Mouse (Mus musculus) limb, embryonic 12.5 days (tissue): Measurements from ENCODE around the gene Zfp763. TPM values are rescaled to one million over a fixed set of nuclear protein-coding genes. Genes with fewer than 3 reads are reported as not detected.
"Not testable (repeated sequence)": the region's sequence is repeated elsewhere in the genome, so short reads cannot be mapped to it uniquely, and the experiment has no call there.

ENCODE experiments used
- ATAC-seq: fragments of 200-750 bp; cut with Nextera tagmentation; 2 replicates; pipeline ENCODE4 v1.8.0; 2017; ENCODE audit warnings: low read depth, moderate TSS enrichment; ENCODE audit not compliant: insufficient number of reproducible peaks, insufficient read depth, low FRiP score, low TSS enrichment
- H3K27ac ChIP-seq: fragments of 300-500 bp; sonication (generic); 2 replicates; pipeline ENCODE4 v1.5.1; 2016; ENCODE audit warnings: mild to moderate bottlenecking, moderate library complexity
- H3K27me3 ChIP-seq: fragments of 300-500 bp; sonication (generic); 2 replicates; pipeline ENCODE4 v1.6.1; 2016; ENCODE audit warnings: mild to moderate bottlenecking, moderate library complexity
- H3K36me3 ChIP-seq: fragments of 300-500 bp; sonication (generic); 2 replicates; pipeline ENCODE4 v1.6.1; 2016; ENCODE audit warnings: mild to moderate bottlenecking, moderate library complexity
- H3K4me1 ChIP-seq: fragments of 300-500 bp; sonication (generic); replicated peaks from 2 replicates; pipeline ENCODE4 v1.6.1; 2016
- H3K4me2 ChIP-seq: fragments of 300-500 bp; sonication (generic); 2 replicates; pipeline ENCODE4 v1.6.1; 2016; ENCODE audit warnings: mild to moderate bottlenecking, moderate library complexity
- H3K4me3 ChIP-seq: fragments of 300-500 bp; sonication (generic); replicated peaks from 2 replicates; pipeline ENCODE4 v1.5.1; 2016; ENCODE audit warnings: mild to moderate bottlenecking
- H3K9ac ChIP-seq: fragments of 300-500 bp; sonication (generic); replicated peaks from 2 replicates; pipeline ENCODE4 v1.6.1; 2016; ENCODE audit warnings: mild to moderate bottlenecking, moderate library complexity
- H3K9me3 ChIP-seq: fragments of 300-500 bp; sonication (generic); 2 replicates; pipeline ENCODE4 v1.6.1; 2016; ENCODE audit warnings: mild to moderate bottlenecking, moderate library complexity
- WGBS: fragments of 180-500 bp; shearing (Covaris S2); methylation state at CpG from one replicate; pipeline ENCODE4 v1.1.7; 2016; 5-methylcytosine and 5-hydroxymethylcytosine counted together
- polyA plus RNA-seq: library from polyadenylated mRNA; unstranded; fragments of >200 nt; fragmentation: Nextera tagmentation; extraction: Ambion mirVana; gene quantifications from 2 replicates; pipeline ENCODE4 v1.2.1, GENCODE M21; 2016

Gene Zfp763
- 18.2 and 18.9 TPM in 2 replicates for polyA plus RNA-seq

DNA sequence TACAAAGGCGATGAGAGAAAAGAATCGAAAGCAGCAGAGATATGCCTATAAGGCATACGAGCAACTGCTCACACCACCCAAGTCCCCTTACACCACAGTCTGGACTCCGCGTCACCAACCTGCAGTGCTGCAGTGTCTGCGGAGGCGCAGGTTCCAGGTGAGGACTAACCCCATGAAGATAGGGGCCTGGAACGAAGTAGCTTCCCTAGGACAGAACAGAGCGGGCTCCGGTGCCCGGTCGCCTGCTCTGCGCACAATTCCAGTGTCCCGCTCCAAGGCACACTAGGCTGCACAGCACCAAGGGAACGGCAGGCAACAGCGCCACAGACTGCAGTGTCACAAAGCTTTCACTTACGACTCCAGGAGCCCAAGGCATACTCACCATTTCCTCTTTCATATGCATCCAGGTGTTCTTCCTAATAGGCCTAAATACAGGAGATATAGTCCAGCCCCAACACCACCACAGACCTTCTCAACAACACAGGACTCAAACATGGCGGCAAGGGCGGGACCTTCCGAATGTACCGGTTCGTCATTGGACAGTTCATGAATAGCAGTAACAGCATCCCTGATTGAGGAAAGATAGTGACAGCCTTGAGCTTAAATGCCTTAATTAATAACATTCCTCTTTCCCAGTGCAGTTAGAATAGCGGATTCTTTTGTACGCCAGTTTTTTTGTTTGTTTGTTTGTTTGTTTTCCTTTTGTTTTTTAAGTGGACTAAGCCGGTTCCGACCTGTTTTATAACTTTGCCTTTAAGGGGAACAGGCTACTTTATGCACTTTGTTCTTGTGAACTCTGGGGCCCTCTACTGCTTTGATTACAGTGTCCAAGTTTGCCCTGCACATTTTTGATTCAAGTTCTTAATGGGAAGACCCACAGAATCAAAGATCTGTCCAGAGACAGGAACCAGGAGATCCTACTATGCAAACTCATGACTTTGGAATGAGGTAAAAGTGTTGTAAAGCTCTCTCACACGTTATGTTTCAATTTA, at the start of gene Zfp763:
Gene Zfp763, minus strand, starts transcription at position 503 of the 992 bp plus-strand sequence.
- H3K4me3 ChIP-seq = peak within 1 kb of the TSS; percentile 78
- 3% methylated on average over 27 of the region's 27 CpGs for WGBS
- H3K9ac ChIP-seq = peak within 1 kb of the TSS; percentile 84
- H3K27me3 ChIP-seq = no peaks in the 10 kb centered on the region
- ATAC-seq = peak; percentile 98
- H3K27ac ChIP-seq = peak within 1 kb of the TSS; percentile 90
- H3K36me3 ChIP-seq = no peaks in the 10 kb centered on the region
- peak within 1 kb of the TSS; percentile 60 for H3K4me2 ChIP-seq
- no peaks in the 10 kb centered on the region; the same call in 1 of the 2 replicates for H3K9me3 ChIP-seq
- H3K4me1 ChIP-seq = peaks cover 3% of the 10 kb centered on the region; the same call in 1 of the 2 replicates

DNA sequence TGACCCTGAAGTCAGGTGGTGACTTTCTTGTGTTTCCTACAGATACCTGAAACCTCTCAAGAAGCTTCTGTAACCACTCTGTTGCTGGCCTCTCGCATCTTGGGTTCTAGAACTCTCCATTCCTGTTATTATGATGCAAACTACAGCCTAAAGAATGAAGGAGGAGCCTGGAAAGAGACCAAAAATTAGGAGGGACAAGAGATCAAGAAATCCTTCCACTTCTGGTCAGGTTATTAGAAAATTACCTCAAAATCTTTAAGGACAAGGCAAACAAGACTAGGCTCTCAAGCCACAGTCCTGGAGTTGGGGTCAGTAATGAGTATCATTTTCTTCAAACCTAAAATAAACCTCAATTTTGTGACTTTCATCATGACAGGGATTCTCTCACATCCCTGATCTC, 34.8 kb upstream of the Zfp763 start, which contains the start of gene 4921501E09Rik:
Gene 4921501E09Rik, minus strand, starts transcription at position 101 of the 400 bp plus-strand sequence.
- no peak for ATAC-seq
- H3K36me3 ChIP-seq = no peaks in the 10 kb centered on the region
- no peaks in the 10 kb centered on the region for H3K27me3 ChIP-seq
- no peak within 1 kb of the TSS for H3K4me2 ChIP-seq
- no peaks in the 10 kb centered on the region for H3K4me1 ChIP-seq
- H3K27ac ChIP-seq = no peak within 1 kb of the TSS
- WGBS = 41% methylated on average over 1 of the region's 1 CpGs
- no peak within 1 kb of the TSS for H3K9ac ChIP-seq
- no peaks in the 10 kb centered on the region for H3K9me3 ChIP-seq
- no peak within 1 kb of the TSS for H3K4me3 ChIP-seq

DNA sequence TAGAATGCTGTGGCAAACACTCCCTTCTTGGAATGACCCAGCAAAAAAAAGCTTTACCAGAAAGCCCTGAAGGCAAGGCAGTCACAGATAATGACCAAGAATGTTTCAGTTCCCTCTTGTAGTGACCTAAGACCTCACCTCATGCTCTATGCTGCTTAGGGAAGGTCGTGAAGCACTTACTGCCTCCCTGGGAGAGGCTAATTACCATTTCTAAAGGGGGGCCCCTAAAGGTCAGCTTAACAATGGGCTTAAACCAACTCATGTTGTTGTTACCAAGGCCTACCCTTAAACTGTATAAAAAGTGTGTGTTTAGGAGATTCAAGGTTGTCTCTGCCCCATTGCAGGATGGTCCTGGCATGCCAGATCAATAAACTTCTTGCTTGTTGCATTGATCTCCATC, 29.8 kb upstream of the Zfp763 start:
- Histone ChIP-seq H3K4me1 (no peaks in the 10 kb centered on the region), H3K4me2 (no peak overlapping the region), H3K27me3 (no peaks in the 10 kb centered on the region), H3K36me3 (no peaks in the 10 kb centered on the region), H3K27ac (no peak overlapping the region), H3K9me3 (no peaks in the 10 kb centered on the region), H3K4me3 (no peak overlapping the region), H3K9ac (no peak overlapping the region)
- 0% methylated on average over 1 of the region's 1 CpGs for WGBS
- no peak for ATAC-seq

DNA sequence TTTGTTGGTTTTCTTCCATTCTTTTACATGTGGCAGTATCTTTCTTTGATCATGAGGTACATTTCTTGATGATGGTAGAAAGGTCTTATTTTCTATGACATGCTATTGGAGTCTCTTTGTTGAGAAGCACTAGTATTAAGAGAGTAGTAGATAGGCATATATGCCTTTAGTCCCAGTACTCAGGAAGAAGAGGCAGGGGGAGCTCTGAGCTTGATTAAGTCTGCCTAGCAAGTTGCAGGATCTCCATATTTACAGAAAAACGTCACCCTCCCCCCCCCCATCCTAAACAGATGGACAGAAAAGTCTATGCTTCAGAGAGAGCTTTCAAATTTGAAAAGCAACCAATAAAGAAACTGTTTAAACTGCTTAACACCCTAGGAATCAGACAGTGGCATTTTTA, 25.6 kb upstream of the Zfp763 start:
- H3K9me3 ChIP-seq = no peaks in the 10 kb centered on the region
- H3K4me3 ChIP-seq = no peak overlapping the region
- ATAC-seq = no peak
- H3K27ac ChIP-seq = no peak overlapping the region
- no peaks in the 10 kb centered on the region for H3K4me1 ChIP-seq
- no peak overlapping the region for H3K9ac ChIP-seq
- WGBS = 4% methylated on average over 1 of the region's 1 CpGs
- H3K27me3 ChIP-seq = no peaks in the 10 kb centered on the region
- H3K36me3 ChIP-seq = no peaks in the 10 kb centered on the region
- no peak overlapping the region for H3K4me2 ChIP-seq

DNA sequence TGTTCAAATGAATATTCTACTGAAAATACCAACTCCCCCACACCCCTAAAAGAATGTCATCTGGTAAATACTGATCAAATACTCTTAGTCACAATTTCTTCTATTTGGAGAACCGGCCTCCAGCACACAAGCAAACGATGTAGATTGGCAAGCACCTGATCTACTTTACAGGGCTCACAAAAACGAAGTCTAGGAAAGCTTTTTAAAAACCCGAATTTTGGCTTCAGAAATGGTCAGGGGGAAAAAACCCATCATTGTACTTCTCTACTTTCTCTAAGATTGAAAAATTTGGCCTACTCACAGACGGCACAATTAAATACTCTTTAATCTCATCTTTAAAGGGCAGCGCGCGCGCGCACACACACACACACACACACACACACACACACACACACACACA, 826 bp downstream of the Zfp763 start:
- Histone ChIP-seq H3K27me3 (no peaks in the 10 kb centered on the region), H3K9ac (peak overlapping the region; percentile 84), H3K4me1 (peaks cover 3% of the 10 kb centered on the region; the same call in 1 of the 2 replicates), H3K27ac (peak overlapping the region; percentile 90; the same call in 1 of the 2 replicates), H3K9me3 (peaks cover 8% of the 10 kb centered on the region), H3K36me3 (peaks cover 3% of the 10 kb centered on the region; the same call in 1 of the 2 replicates), H3K4me3 (peak overlapping the region; percentile 78), H3K4me2 (peak overlapping the region; percentile 60)
- WGBS = 19% methylated on average over 10 of the region's 10 CpGs
- ATAC-seq = no peak

DNA sequence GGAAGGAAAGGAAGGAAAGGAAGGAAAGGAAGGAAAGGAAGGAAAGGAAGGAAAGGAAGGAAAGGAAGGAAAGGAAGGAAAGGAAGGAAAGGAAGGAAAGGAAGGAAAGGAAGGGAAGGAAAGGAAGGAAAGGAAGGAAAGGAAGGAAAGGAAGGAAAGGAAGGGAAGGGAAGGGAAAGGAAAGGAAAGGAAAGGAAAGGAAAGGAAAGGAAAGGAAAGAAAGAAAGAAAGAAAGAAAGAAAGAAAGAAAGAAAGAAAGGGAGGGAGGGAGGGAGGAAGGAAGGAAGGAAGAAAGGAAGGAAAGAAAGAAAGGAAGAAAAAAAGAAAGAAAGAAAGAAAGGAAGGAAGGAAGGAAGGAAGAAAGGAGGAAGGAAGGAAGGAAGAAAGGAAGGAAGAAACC, 12.8 kb downstream of the Zfp763 start:
- H3K4me2 ChIP-seq, H3K4me1 ChIP-seq, H3K4me3 ChIP-seq, H3K27ac ChIP-seq, H3K27me3 ChIP-seq, ATAC-seq, H3K9ac ChIP-seq: not testable (repeated sequence)
- Histone ChIP-seq H3K9me3 (peaks cover 80% of the 10 kb centered on the region), H3K36me3 (peaks cover 87% of the 10 kb centered on the region)

DNA sequence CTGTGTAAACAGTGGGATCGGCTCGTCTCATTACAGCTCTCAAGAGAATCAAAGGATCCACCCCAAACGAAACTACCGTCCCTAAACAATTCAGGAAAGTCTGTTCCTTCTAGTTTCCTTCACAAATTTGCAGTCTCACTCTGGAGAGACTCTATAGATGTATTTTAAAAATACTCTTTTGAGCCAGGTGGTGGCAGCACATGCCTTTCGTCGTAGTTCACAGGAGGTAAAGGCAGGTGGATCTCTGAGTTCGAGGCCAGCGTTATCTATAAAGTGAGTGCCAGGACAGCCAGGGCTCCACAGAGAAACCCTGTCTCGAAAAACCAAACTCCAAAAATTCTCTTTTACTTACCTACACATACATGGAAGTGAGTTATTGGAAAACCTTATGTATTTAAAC, 24.9 kb downstream of the Zfp763 start:
- 43% methylated on average over 9 of the region's 9 CpGs for WGBS
- ATAC-seq = no peak
- peaks cover 25% of the 10 kb centered on the region for H3K36me3 ChIP-seq
- no peak overlapping the region for H3K4me2 ChIP-seq
- no peak overlapping the region for H3K4me3 ChIP-seq
- no peaks in the 10 kb centered on the region for H3K27me3 ChIP-seq
- H3K27ac ChIP-seq = no peak overlapping the region
- peaks cover 15% of the 10 kb centered on the region; the same call in 1 of the 2 replicates for H3K9me3 ChIP-seq
- no peak overlapping the region for H3K9ac ChIP-seq
- H3K4me1 ChIP-seq = no peaks in the 10 kb centered on the region

DNA sequence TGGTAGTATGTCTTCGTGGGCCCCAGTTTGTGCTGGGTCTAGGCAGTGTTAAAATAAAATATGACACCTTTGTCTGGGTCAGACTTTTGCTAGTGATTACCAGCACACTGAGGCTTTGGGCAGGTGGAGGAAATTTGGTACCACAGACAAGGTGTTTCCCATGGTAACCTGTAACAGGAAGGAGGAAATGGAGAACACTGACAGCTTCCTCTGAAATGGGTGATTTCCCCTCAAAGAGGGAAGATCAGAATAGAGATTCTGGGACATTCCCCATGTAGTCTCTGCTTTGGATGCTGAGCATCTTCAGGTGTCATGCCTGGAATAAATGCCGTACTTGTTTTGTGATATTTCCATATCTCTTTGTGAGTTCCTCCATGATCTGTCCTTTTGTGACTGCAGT, 34.7 kb downstream of the Zfp763 start:
- no peak for ATAC-seq
- Histone ChIP-seq H3K4me3 (no peak overlapping the region), H3K36me3 (peaks cover 81% of the 10 kb centered on the region), H3K9ac (no peak overlapping the region), H3K27ac (no peak overlapping the region), H3K9me3 (peaks cover 12% of the 10 kb centered on the region), H3K4me1 (peaks cover 6% of the 10 kb centered on the region), H3K27me3 (no peaks in the 10 kb centered on the region), H3K4me2 (no peak overlapping the region)
- 94% methylated on average over 2 of the region's 2 CpGs for WGBS

DNA sequence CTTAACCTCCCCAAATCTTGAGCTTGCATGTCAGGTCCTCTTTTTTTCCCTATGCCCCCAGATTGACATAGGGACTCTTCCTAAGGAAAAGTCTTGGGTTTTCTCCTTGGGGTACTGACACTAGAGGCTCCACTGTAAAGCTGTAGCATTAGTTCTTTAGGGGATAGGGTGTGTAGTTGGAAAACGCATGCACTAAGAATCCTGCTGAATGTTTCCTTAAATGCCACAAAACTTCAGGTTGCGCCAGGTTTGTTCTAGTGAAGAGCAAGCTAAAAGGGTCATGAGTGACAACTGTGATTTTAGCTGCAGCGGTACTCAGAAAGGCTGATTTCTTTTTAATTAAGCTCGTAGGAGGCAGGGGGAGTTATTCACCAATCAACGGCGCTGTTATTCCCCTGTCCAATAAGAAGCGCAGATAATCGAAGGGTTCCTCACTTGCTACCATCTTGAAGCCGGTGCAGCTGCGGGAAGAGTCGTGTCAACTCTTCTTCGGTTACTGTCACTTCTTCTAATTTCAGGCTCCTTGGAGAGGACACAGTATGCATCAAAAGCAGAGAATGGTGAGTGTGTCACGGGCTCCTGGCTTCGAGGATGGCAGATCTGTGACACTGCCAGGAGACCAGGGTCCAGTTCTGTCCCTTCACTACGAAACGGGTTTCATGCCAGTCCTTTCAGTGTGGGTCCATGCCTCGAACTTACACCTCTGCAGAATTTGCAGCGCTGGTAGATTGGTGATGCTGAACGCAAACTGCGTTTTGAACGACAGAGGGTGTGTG, 40.3 kb downstream of the Zfp763 start, which contains the start of gene Zfp952:
Gene Zfp952, plus strand, starts transcription at position 431 of the 776 bp plus-strand sequence.
- peak within 1 kb of the TSS; percentile 74 for H3K4me3 ChIP-seq
- H3K9ac ChIP-seq = peak within 1 kb of the TSS; percentile 77
- ATAC-seq = peak; percentile 86; the same call in 1 of the 2 replicates
- peak within 1 kb of the TSS; percentile 85 for H3K4me2 ChIP-seq
- 1% methylated on average over 21 of the region's 21 CpGs for WGBS
- peaks cover 6% of the 10 kb centered on the region for H3K4me1 ChIP-seq
- H3K27me3 ChIP-seq = no peaks in the 10 kb centered on the region
- peaks cover 32% of the 10 kb centered on the region for H3K36me3 ChIP-seq
- H3K27ac ChIP-seq = 0 out of 2 replicates have a peak within 1 kb of the TSS, but pooled peaks have one; percentile 51
- no peaks in the 10 kb centered on the region for H3K9me3 ChIP-seq

DNA sequence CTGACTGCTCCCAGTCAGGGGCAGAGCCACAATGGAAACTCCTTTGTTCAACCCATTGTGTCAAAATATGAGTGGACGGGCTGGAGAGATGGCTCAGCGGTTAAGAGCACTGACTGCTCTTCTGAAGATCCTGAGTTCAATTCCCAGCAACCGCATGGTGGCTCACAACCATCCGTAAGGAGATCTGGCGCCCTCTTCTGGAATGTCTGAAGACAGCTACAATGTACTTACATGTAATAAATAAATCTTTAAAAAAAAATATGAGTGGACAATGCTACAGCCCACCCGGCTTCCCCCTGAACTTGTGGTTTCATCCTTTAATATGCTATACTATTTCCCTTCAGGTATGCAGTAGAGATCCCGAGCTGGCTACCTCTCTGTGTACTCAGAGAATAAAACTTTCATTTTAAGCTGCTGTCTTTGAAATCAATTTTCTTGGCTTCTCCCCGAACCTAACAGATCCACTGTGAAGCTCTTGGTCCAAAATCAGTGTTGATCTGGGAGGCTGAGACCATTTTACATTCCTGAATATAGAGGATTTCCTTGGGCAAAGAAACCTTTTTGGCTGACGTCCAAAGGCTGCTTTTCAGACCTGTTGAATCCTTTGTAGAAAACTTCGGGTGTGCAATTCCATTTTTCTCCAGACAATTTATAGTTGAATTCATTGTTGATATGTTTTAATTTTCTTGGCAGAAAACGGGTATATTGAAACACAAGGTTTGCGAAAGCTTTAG, 41.1 kb downstream of the Zfp763 start:
- H3K9ac ChIP-seq = no peak overlapping the region
- H3K27me3 ChIP-seq = no peaks in the 10 kb centered on the region
- H3K4me1 ChIP-seq = peaks cover 6% of the 10 kb centered on the region
- WGBS = 77% methylated on average over 12 of the region's 12 CpGs
- H3K36me3 ChIP-seq = peaks cover 28% of the 10 kb centered on the region
- no peak for ATAC-seq
- H3K4me3 ChIP-seq = peak overlapping the region; percentile 74; the same call in 1 of the 2 replicates
- peak overlapping the region; percentile 85 for H3K4me2 ChIP-seq
- no peaks in the 10 kb centered on the region for H3K9me3 ChIP-seq
- no peak overlapping the region for H3K27ac ChIP-seq
